27 mouse cellular contexts compared by ENCODE assay signal in genomic region chr10:78581121-78581520, GRCm38 (mm10). TPM values are rescaled to one million over a fixed set of nuclear protein-coding genes. Genes with fewer than 3 reads are reported as not detected.
A peak's percentile ranks its signal among the peaks of the same experiment; 100 is the strongest.
DNase-seq lines count a peak whose midpoint lies in the region.
"Had no signal": no experiment of that assay in that cellular context is flagged by ENCODE, and none has a peak within 500 bp of the region (broad histone marks: within the 10 kb centered on the region; RNA-seq: fewer than 3 reads in every experiment).

No protein-coding gene starts in this region.

- H3K4me1 ChIP-seq in heart, embryonic 10.5 days: no peaks in the 10 kb centered on the region; the same call in 1 of the 2 replicates

- H3K36me3 ChIP-seq in heart, embryonic 10.5 days: peaks cover 91% of the 10 kb centered on the region

- H3K9me3 ChIP-seq in heart, embryonic 10.5 days: no peaks in the 10 kb centered on the region
- H3K9me3 ChIP-seq: G1E had no signal

- 82% methylated on average over 7 of the region's 7 CpGs for WGBS in heart, embryonic 10.5 days

- intact Hi-C loops in heart, postnatal 25 days (cut with DNase I): no loop called here
- intact Hi-C loops in heart, postnatal 14 days (cut with DNase I): no loop called here

- peak; percentile 10 for DNase-seq in cerebellum, adult 9-11 months
- no peak for DNase-seq in cerebellum, adult 11 months
- DNase-seq in heart, adult 11 months: peak; percentile 86
- DNase-seq in heart, postnatal 25 days (ENCODE audit: low spot score): no peak
- peak; percentile 69 for DNase-seq in heart, embryonic 10.5 days (ENCODE audit: low spot score)
- DNase-seq in heart, postnatal 14 days: no peak
- DNase-seq in thymus, postnatal 4 days: peak; percentile 11
- no peak for DNase-seq in thymus, postnatal 25 days
- DNase-seq: adrenal gland, adult 2 months; adrenal gland, adult 8-10 months; adrenal gland, postnatal 10 days; adrenal gland, postnatal 14 days; adrenal gland, postnatal 25 days; adrenal gland, postnatal 36 days; B cell, adult 2 months; cerebellum, adult 11-12 months had no signal

- no peak overlapping the region for H3K4me3 ChIP-seq in heart, embryonic 10.5 days

- H3K27ac ChIP-seq in heart, embryonic 10.5 days: no peak overlapping the region

- no peaks in the 10 kb centered on the region for H3K27me3 ChIP-seq in heart, embryonic 10.5 days (ENCODE audit: insufficient read depth, poor library complexity, severe bottlenecking)
- H3K27me3 ChIP-seq: CH12.LX, Patski had no signal

RNA-seq across cellular contexts. Expression of gene Ilvbl, which starts 7.0 kb away (rescaled TPM):
- 10 to 100 TPM; 32.9 to 34.9 TPM for total RNA-seq in heart, postnatal 25 days (2021)
- 41.3 and 43.1 TPM in 2 replicates for polyA plus RNA-seq in heart, embryonic 10.5 days (2016; fragmentation: Nextera tagmentation; extraction: Ambion mirVana)
- 10 to 100 TPM; 44.4 to 45.9 TPM for total RNA-seq in heart, postnatal 14 days (2021)

RNA-seq across cellular contexts. Expression of gene Syde1, which starts 10.6 kb away (rescaled TPM):
- total RNA-seq in heart, postnatal 25 days (2021): 10 to 100 TPM; 12.8 to 13.7 TPM
- polyA plus RNA-seq in heart, embryonic 10.5 days (2016; fragmentation: Nextera tagmentation; extraction: Ambion mirVana): 12.2 and 13.3 TPM in 2 replicates
- 10 to 100 TPM; 15.0 to 15.1 TPM for total RNA-seq in heart, postnatal 14 days (2021)
- total RNA-seq: CH12.LX, G1E, MEL had no signal
- polyA plus RNA-seq: G1E had no signal

RNA-seq across cellular contexts. Expression of gene Olfr1357, which starts 36.8 kb away (rescaled TPM):
- total RNA-seq in heart, postnatal 25 days (2021): not detected
- not detected in 2 replicates for polyA plus RNA-seq in heart, embryonic 10.5 days (2016; fragmentation: Nextera tagmentation; extraction: Ambion mirVana)
- not detected for total RNA-seq in heart, postnatal 14 days (2021)
- total RNA-seq: adrenal gland, adult 18-20 months; adrenal gland, adult 2 months; adrenal gland, adult 8-10 months; adrenal gland, postnatal 10 days; adrenal gland, postnatal 14 days; adrenal gland, postnatal 25 days; adrenal gland, postnatal 36 days; adrenal gland, postnatal 4 days; CH12.LX; ES-E14; MEL had no signal
- polyA plus RNA-seq: activated CD4-positive, CD25-positive, alpha-beta regulatory T cell, adult 4 months; adrenal gland, adult 2 months; brain, embryonic 14.5 days; C2C12; CD4-positive, CD25-positive, alpha-beta regulatory T cell, adult 4 months; G1E; Patski had no signal

Comparison
In these comparisons a context has a peak if more than half of its experiments do, and no peak if none do; other contexts are left out.
1. DNase-seq: peak in cerebellum, adult 9-11 months (single experiment), heart, adult 11 months (single experiment), heart, embryonic 10.5 days (single experiment) and thymus, postnatal 4 days (single experiment); none in cerebellum, adult 11 months (single experiment), heart, postnatal 25 days (single experiment), heart, postnatal 14 days (0 of 2) and thymus, postnatal 25 days (single experiment).